ENCODE assay signal across 9 mouse cellular contexts in genomic region chr11:94565151-94565479, GRCm38 (mm10). TPM values are rescaled to one million over a fixed set of nuclear protein-coding genes. Genes with fewer than 3 reads are reported as not detected.
A peak's percentile ranks its signal among the peaks of the same experiment; 100 is the strongest.
DNase-seq lines count a peak whose midpoint lies in the region; ATAC-seq lines count a peak whose summit lies in the region.
"Had no signal": no experiment of that assay in that cellular context is flagged by ENCODE, and none has a peak within 500 bp of the region (broad histone marks: within the 10 kb centered on the region; RNA-seq: fewer than 3 reads in every experiment).

No protein-coding gene starts in this region.

- 16% methylated on average over 16 of the region's 16 CpGs for WGBS in embryonic facial prominence, embryonic 15.5 days
- 10% methylated on average over 16 of the region's 16 CpGs for WGBS in limb, embryonic 15.5 days
- WGBS in neural tube, embryonic 13.5 days, result 13% methylated on average over 16 of the region's 16 CpGs

- H3K4me3 ChIP-seq in embryonic facial prominence, embryonic 15.5 days (replicated peaks), result peak overlapping the region; percentile 24
- peak overlapping the region; percentile 32 for H3K4me3 ChIP-seq in limb, embryonic 15.5 days
- H3K4me3 ChIP-seq in neural tube, embryonic 13.5 days, result peak overlapping the region; percentile 25

- H3K36me3 ChIP-seq in embryonic facial prominence, embryonic 15.5 days, result peaks cover 22% of the 10 kb centered on the region
- peaks cover 16% of the 10 kb centered on the region for H3K36me3 ChIP-seq in limb, embryonic 15.5 days
- no peaks in the 10 kb centered on the region for H3K36me3 ChIP-seq in neural tube, embryonic 13.5 days

- ATAC-seq in embryonic facial prominence, embryonic 15.5 days (ENCODE audit: insufficient number of reproducible peaks, low FRiP score, low TSS enrichment, low read depth), result no peak
- no peak for ATAC-seq in limb, embryonic 15.5 days (ENCODE audit: insufficient number of reproducible peaks, low FRiP score, low TSS enrichment, low read depth)
- no peak for ATAC-seq in neural tube, embryonic 13.5 days (ENCODE audit: low read depth)

- peaks cover 14% of the 10 kb centered on the region for H3K4me1 ChIP-seq in embryonic facial prominence, embryonic 15.5 days
- H3K4me1 ChIP-seq in limb, embryonic 15.5 days, result peaks cover 37% of the 10 kb centered on the region
- H3K4me1 ChIP-seq in neural tube, embryonic 13.5 days (replicated peaks), result peaks cover 18% of the 10 kb centered on the region

- intact Hi-C loops in left cerebral cortex, postnatal 36 days (cut with DNase I), result no loop called here

- H3K4me2 ChIP-seq in embryonic facial prominence, embryonic 15.5 days (replicated peaks), result peak overlapping the region; percentile 48
- peak overlapping the region; percentile 48 for H3K4me2 ChIP-seq in limb, embryonic 15.5 days
- H3K4me2 ChIP-seq in neural tube, embryonic 13.5 days, result peak overlapping the region; percentile 47

- H3K9me3 ChIP-seq in embryonic facial prominence, embryonic 15.5 days (replicated peaks), result no peaks in the 10 kb centered on the region
- no peaks in the 10 kb centered on the region for H3K9me3 ChIP-seq in limb, embryonic 15.5 days
- H3K9me3 ChIP-seq in neural tube, embryonic 13.5 days, result no peaks in the 10 kb centered on the region

- H3K27ac ChIP-seq in embryonic facial prominence, embryonic 15.5 days (replicated peaks), result no peak overlapping the region
- H3K27ac ChIP-seq in limb, embryonic 15.5 days, result peak overlapping the region; percentile 72
- no peak overlapping the region for H3K27ac ChIP-seq in neural tube, embryonic 13.5 days (replicated peaks)

- H3K27me3 ChIP-seq in embryonic facial prominence, embryonic 15.5 days, result peaks cover 25% of the 10 kb centered on the region
- H3K27me3 ChIP-seq in limb, embryonic 15.5 days, result peaks cover 19% of the 10 kb centered on the region
- peaks cover 35% of the 10 kb centered on the region for H3K27me3 ChIP-seq in neural tube, embryonic 13.5 days

- peak; percentile 23 to 44 for DNase-seq in kidney, postnatal 25 days
- DNase-seq in kidney, postnatal 14 days, result no peak
- no peak for DNase-seq in adrenal gland, postnatal 25 days
- no peak for DNase-seq in adrenal gland, postnatal 14 days
- no peak for DNase-seq in left cerebral cortex, postnatal 36 days (ENCODE audit: low spot score in 2 of 2)

- H3K9ac ChIP-seq in embryonic facial prominence, embryonic 15.5 days, result 0 out of 2 replicates have a peak overlapping the region, but pooled peaks have one; percentile 4
- H3K9ac ChIP-seq in limb, embryonic 15.5 days, result no peak overlapping the region
- H3K9ac ChIP-seq in neural tube, embryonic 13.5 days, result no peak overlapping the region

RNA-seq across cellular contexts. Expression of gene Chad, which starts 0.3 kb away (rescaled TPM):
- polyA plus RNA-seq in embryonic facial prominence, embryonic 15.5 days (2015; fragmentation: Nextera tagmentation; extraction: Ambion mirVana), result 7.5 and 12.0 TPM in 2 replicates
- 22.7 and 31.1 TPM in 2 replicates for polyA plus RNA-seq in limb, embryonic 15.5 days (2015; fragmentation: Nextera tagmentation; extraction: Ambion mirVana)
- polyA plus RNA-seq in neural tube, embryonic 13.5 days (2015; fragmentation: Nextera tagmentation; extraction: Ambion mirVana), result 0.45 and 1.7 TPM in 2 replicates
- total RNA-seq in adrenal gland, postnatal 25 days (2021), result not detected in 2 replicates
- total RNA-seq in adrenal gland, postnatal 14 days (2021), result 0.30 TPM in 1 of 2 replicates, not detected in the other
- under 1 TPM in 1 of 2 experiments, not detected in 1; 0.20 TPM for total RNA-seq in left cerebral cortex, postnatal 36 days (2021)
- total RNA-seq: liver, adult 2 months had no signal
- polyA plus RNA-seq: liver, adult 2 months had no signal

RNA-seq across cellular contexts. Expression of gene Rsad1, which starts 16.1 kb away (rescaled TPM):
- polyA plus RNA-seq in embryonic facial prominence, embryonic 15.5 days (2015; fragmentation: Nextera tagmentation; extraction: Ambion mirVana), result 4.3 and 5.4 TPM in 2 replicates
- polyA plus RNA-seq in limb, embryonic 15.5 days (2015; fragmentation: Nextera tagmentation; extraction: Ambion mirVana), result 3.6 and 3.7 TPM in 2 replicates
- 4.7 and 5.4 TPM in 2 replicates for polyA plus RNA-seq in neural tube, embryonic 13.5 days (2015; fragmentation: Nextera tagmentation; extraction: Ambion mirVana)
- 13.1 and 18.3 TPM in 2 replicates for total RNA-seq in adrenal gland, postnatal 25 days (2021)
- total RNA-seq in adrenal gland, postnatal 14 days (2021), result 9.2 and 10.6 TPM in 2 replicates
- 10 to 100 TPM; 15.2 to 15.9 TPM for total RNA-seq in left cerebral cortex, postnatal 36 days (2021)

RNA-seq across cellular contexts. Expression of gene Acsf2, which starts 36.6 kb away (rescaled TPM):
- polyA plus RNA-seq in embryonic facial prominence, embryonic 15.5 days (2015; fragmentation: Nextera tagmentation; extraction: Ambion mirVana), result 5.9 and 6.1 TPM in 2 replicates
- polyA plus RNA-seq in limb, embryonic 15.5 days (2015; fragmentation: Nextera tagmentation; extraction: Ambion mirVana), result 6.2 and 6.3 TPM in 2 replicates
- 2.0 and 2.2 TPM in 2 replicates for polyA plus RNA-seq in neural tube, embryonic 13.5 days (2015; fragmentation: Nextera tagmentation; extraction: Ambion mirVana)
- total RNA-seq in adrenal gland, postnatal 25 days (2021), result 120 and 121 TPM in 2 replicates
- 81.0 and 86.9 TPM in 2 replicates for total RNA-seq in adrenal gland, postnatal 14 days (2021)
- total RNA-seq in left cerebral cortex, postnatal 36 days (2021), result 10 to 100 TPM; 14.8 to 16.7 TPM

RNA-seq across cellular contexts. Expression of gene Mycbpap, which starts 43.6 kb away (rescaled TPM):
- 4.0 and 5.8 TPM in 2 replicates for polyA plus RNA-seq in embryonic facial prominence, embryonic 15.5 days (2015; fragmentation: Nextera tagmentation; extraction: Ambion mirVana)
- polyA plus RNA-seq in limb, embryonic 15.5 days (2015; fragmentation: Nextera tagmentation; extraction: Ambion mirVana), result 1.5 and 1.6 TPM in 2 replicates
- 1.9 and 2.1 TPM in 2 replicates for polyA plus RNA-seq in neural tube, embryonic 13.5 days (2015; fragmentation: Nextera tagmentation; extraction: Ambion mirVana)
- 5.9 and 8.5 TPM in 2 replicates for total RNA-seq in adrenal gland, postnatal 25 days (2021)
- 3.9 and 5.6 TPM in 2 replicates for total RNA-seq in adrenal gland, postnatal 14 days (2021)
- total RNA-seq in left cerebral cortex, postnatal 36 days (2021), result 1 to 10 TPM; 5.5 to 7.7 TPM

Comparison
In these comparisons a context has a peak if more than half of its experiments do, and no peak if none do; other contexts are left out.
1. DNase-seq: peak in kidney, postnatal 25 days (2 of 2); none in kidney, postnatal 14 days (single experiment), adrenal gland, postnatal 25 days (single experiment), adrenal gland, postnatal 14 days (single experiment) and left cerebral cortex, postnatal 36 days (0 of 2).
2. Peak in every context shown above with its lines, with median percentiles within 50 percentile points of each other: H3K4me2 ChIP-seq and H3K4me3 ChIP-seq.